Mouse (Mus musculus) ES-E14 (cell line): ENCODE measurements around the gene Gm45717.

ENCODE experiments used
- HCFC1 ChIP-seq: IDR thresholded peaks from 2 replicates; pipeline ENCODE4 v1.6.1; 2012; ENCODE audit warnings: low read length, inconsistent platforms, borderline replicate concordance; ENCODE audit not compliant: insufficient read depth
- MAFK ChIP-seq: IDR thresholded peaks from 2 replicates; pipeline ENCODE4 v1.6.1; 2014; ENCODE audit warnings: mild to moderate bottlenecking, low read depth, low read length, inconsistent platforms; ENCODE audit not compliant: insufficient read depth
- ZNF384 ChIP-seq: IDR thresholded peaks from 2 replicates; pipeline ENCODE4 v1.6.1; 2012; ENCODE audit warnings: low read depth, low read length, inconsistent platforms

DNA sequence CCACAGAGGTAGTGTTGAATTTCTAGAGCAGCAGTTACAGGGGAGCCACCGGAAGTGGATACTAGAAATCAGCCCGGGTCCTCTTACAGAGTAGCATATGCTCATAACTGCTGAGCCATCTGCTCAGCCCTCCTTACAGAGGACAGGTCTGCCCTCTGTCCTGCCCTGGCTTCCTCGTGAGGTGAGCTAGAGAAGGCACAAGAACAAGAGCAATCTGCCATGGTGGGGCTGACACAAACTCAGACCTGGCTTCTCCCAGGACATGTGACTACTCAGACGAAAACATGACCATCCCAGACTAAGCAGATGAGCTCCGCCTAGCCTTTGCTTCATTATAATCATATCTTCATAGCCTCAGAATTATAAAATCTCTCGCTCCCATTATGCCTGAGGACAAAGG is 4.0 kb downstream of the Gm45717 start:
- TF ChIP-seq HCFC1: no peak
- TF ChIP-seq ZNF384: no peak
- no peak for TF ChIP-seq MAFK
